Mouse (Mus musculus) G1E (cell line): ENCODE data around the gene Mprip.

ENCODE experiments used
- CTCF ChIP-seq: IDR thresholded peaks from 2 replicates; pipeline ENCODE4 v1.5.1; 2012; ENCODE audit warnings: low read depth, low read length, inconsistent platforms, mixed read lengths
- GATA1 ChIP-seq: IDR thresholded peaks from 2 replicates; pipeline ENCODE4 v1.6.1; 2012; ENCODE audit warnings: borderline replicate concordance, low read length, inconsistent platforms, mixed read lengths
- TAL1 ChIP-seq: conservative IDR thresholded peaks from 2 replicates; pipeline ENCODE4 v1.6.1; 2012; ENCODE audit warnings: low read depth, low read length, inconsistent platforms, mixed read lengths

DNA sequence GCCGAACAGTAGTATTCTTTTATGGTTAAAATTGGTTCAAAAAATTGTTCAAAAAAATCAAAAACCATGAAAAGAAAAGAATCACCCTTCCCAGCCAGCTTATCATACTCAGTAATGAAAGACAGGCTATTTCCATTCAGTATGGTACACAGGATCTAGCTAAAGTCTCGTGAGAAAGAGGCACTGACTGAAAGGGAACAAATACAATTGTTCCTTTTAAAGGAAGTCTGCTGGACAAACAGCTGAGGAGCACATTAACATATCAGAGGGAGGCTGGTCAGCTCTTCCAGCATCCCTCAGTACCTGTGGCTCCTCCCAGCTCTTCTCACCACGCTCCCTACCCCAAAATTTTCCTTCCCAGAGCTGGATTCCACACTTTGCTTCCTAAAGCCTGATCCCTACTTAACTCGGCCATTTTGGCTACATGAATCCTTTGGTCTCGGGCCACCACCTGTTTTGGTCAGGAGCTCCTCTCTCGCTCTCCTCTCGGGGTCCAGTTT, 121.0 kb downstream of the Mprip start:
- no peak for TF ChIP-seq CTCF
- TF ChIP-seq TAL1 = no peak
- TF ChIP-seq GATA1 = no peak
